Mouse (Mus musculus) stomach, postnatal 0 days (tissue): ENCODE results near the gene E330021D16Rik.

Experiments
- CTCF ChIP-seq: IDR thresholded peaks from 2 replicates; pipeline ENCODE4 v1.5.1; 2016; ENCODE audit warnings: antibody characterized with exemption, low read depth, mild to moderate bottlenecking, moderate library complexity
- EP300 ChIP-seq: optimal IDR thresholded peaks from 2 replicates; pipeline ENCODE3; 2016; ENCODE audit warnings: antibody characterized with exemption

DNA sequence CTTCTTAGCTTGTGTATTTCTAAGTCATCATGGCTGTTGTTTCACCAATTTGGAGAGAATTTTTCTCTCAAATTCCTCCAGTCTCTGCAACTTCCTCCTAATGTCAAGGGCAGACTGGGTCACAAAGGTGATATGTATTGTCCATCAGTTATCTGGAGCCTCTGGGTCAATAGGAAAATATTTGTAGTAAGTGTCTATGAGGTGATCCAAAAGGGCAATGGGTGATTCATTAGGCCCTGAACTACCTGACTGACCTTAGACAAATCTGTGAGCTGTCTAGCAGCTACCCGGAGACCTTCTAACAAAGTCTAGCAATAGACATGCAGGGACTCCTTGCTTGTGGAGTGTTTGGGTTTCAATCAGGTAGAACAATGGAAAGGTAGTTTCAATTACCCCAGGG, 40.9 kb upstream of the E330021D16Rik start:
- no peak for TF ChIP-seq CTCF
- no peak for TF ChIP-seq EP300
